Mouse (Mus musculus): ENCODE results near the gene Gm10570. TPM values are rescaled to one million over a fixed set of nuclear protein-coding genes. Genes with fewer than 3 reads are reported as not detected.
A peak's percentile ranks its signal among the peaks of the same experiment; 100 is the strongest.

Gm10570 gene
- total RNA-seq (2014; rRNA removed) (4.5 and 6.8 TPM in 2 replicates), polyA plus RNA-seq (2015; fragmentation: Nextera tagmentation; extraction: Ambion mirVana) (1.3 and 1.7 TPM in 2 replicates)

GRCm38 (mm10) chr4:130308231-130309081 lies at the start of gene Gm10570, which contains the start of gene Fabp3:
Gene Gm10570, minus strand, starts transcription at chr4:130308674.
Gene Fabp3, plus strand, starts transcription at chr4:130308595.
- Histone ChIP-seq H3K27ac (peak within 1 kb of the TSS; percentile 83), H3K4me2 (ENCODE audit: low read depth, low read length) (peak within 1 kb of the TSS; percentile 93), H3K4me1 (ENCODE audit: insufficient read depth, low read length) (peaks cover 14% of the 10 kb centered on the region; the same call in 1 of the 2 replicates), H3K4me3 (ENCODE audit: low read length) (peak within 1 kb of the TSS; percentile 56), H3K9me3 (ENCODE audit: low read length) (no peaks in the 10 kb centered on the region), H3K27me3 (ENCODE audit: insufficient read depth, low read length) (no peaks in the 10 kb centered on the region), H3K9ac (replicated peaks; ENCODE audit: low read length) (peak within 1 kb of the TSS; percentile 67), H3K36me3 (ENCODE audit: insufficient read depth, low read length) (no peaks in the 10 kb centered on the region)
- no peak for TF ChIP-seq CTCF (IDR thresholded peaks at IDR 0.05; ENCODE audit: low read depth)
- under 1% methylated on average over 52 of the region's 52 CpGs for WGBS
- DNase-seq (ENCODE audit: low spot score) (peak; percentile 85), ATAC-seq (peak; percentile 86)

- TF ChIP-seq CTCF (IDR thresholded peaks at IDR 0.05; ENCODE audit: low read depth), result no peak
- no peak overlapping the region for H3K9ac ChIP-seq (replicated peaks; ENCODE audit: low read length)
Observed at GRCm38 (mm10) chr4:130357946-130358345, 49.5 kb upstream of the Gm10570 start.

GRCm38 (mm10) chr4:130352588-130352987 lies 44.1 kb upstream of the Gm10570 start:
- H3K9me3 ChIP-seq (ENCODE audit: low read length), result no peaks in the 10 kb centered on the region
- 93% methylated on average over 7 of the region's 7 CpGs for WGBS
- no peak overlapping the region for H3K9ac ChIP-seq (replicated peaks; ENCODE audit: low read length)
- no peaks in the 10 kb centered on the region for H3K4me1 ChIP-seq (ENCODE audit: insufficient read depth, low read length)
- H3K4me3 ChIP-seq (ENCODE audit: low read length), result no peak overlapping the region
- H3K27ac ChIP-seq, result no peak overlapping the region
- no peak for TF ChIP-seq CTCF (IDR thresholded peaks at IDR 0.05; ENCODE audit: low read depth)
- peaks cover 37% of the 10 kb centered on the region for H3K36me3 ChIP-seq (ENCODE audit: insufficient read depth, low read length)
- no peaks in the 10 kb centered on the region for H3K27me3 ChIP-seq (ENCODE audit: insufficient read depth, low read length)
- ATAC-seq (no peak), DNase-seq (ENCODE audit: low spot score) (no peak)
- H3K4me2 ChIP-seq (ENCODE audit: low read depth, low read length), result no peak overlapping the region

More at GRCm38 (mm10) chr4:130357946-130358345, 49.5 kb upstream of the Gm10570 start:
- Histone ChIP-seq H3K36me3 (ENCODE audit: insufficient read depth, low read length) (0 out of 2 replicates have a peak, but pooled peaks cover 6% of the 10 kb centered on the region), H3K27ac (no peak overlapping the region), H3K4me3 (ENCODE audit: low read length) (no peak overlapping the region), H3K27me3 (ENCODE audit: insufficient read depth, low read length) (no peaks in the 10 kb centered on the region), H3K9me3 (ENCODE audit: low read length) (no peaks in the 10 kb centered on the region), H3K4me1 (ENCODE audit: insufficient read depth, low read length) (peaks cover 17% of the 10 kb centered on the region; the same call in 1 of the 2 replicates), H3K4me2 (ENCODE audit: low read depth, low read length) (no peak overlapping the region)
- DNase-seq (ENCODE audit: low spot score) (no peak), ATAC-seq (no peak)

GRCm38 (mm10) chr4:130350690-130351422 lies 42.4 kb upstream of the Gm10570 start:
- peaks cover 42% of the 10 kb centered on the region for H3K36me3 ChIP-seq (ENCODE audit: insufficient read depth, low read length)
- H3K27me3 ChIP-seq (ENCODE audit: insufficient read depth, low read length), result no peaks in the 10 kb centered on the region
- no peak overlapping the region for H3K4me2 ChIP-seq (ENCODE audit: low read depth, low read length)
- H3K9me3 ChIP-seq (ENCODE audit: low read length), result no peaks in the 10 kb centered on the region
- TF ChIP-seq CTCF (IDR thresholded peaks at IDR 0.05; ENCODE audit: low read depth), result peak; percentile 37; the same call in 1 of the 2 replicates
- no peak overlapping the region for H3K27ac ChIP-seq
- ATAC-seq (peak; percentile 32; the same call in 1 of the 2 replicates), DNase-seq (ENCODE audit: low spot score) (peak; percentile 48)
- no peaks in the 10 kb centered on the region for H3K4me1 ChIP-seq (ENCODE audit: insufficient read depth, low read length)
- H3K9ac ChIP-seq (replicated peaks; ENCODE audit: low read length), result no peak overlapping the region
- 80% methylated on average over 16 of the region's 16 CpGs for WGBS
- H3K4me3 ChIP-seq (ENCODE audit: low read length), result no peak overlapping the region

GRCm38 (mm10) chr4:130349666-130350065 lies 41.2 kb upstream of the Gm10570 start:
- ATAC-seq, result no peak

GRCm38 (mm10) chr4:130341691-130342090 lies 33.2 kb upstream of the Gm10570 start:
- no peaks in the 10 kb centered on the region for H3K27me3 ChIP-seq (ENCODE audit: insufficient read depth, low read length)
- peak; percentile 84 for TF ChIP-seq CTCF (IDR thresholded peaks at IDR 0.05; ENCODE audit: low read depth)
- H3K4me2 ChIP-seq (ENCODE audit: low read depth, low read length), result no peak overlapping the region
- H3K4me3 ChIP-seq (ENCODE audit: low read length), result no peak overlapping the region
- H3K36me3 ChIP-seq (ENCODE audit: insufficient read depth, low read length), result peaks cover 25% of the 10 kb centered on the region; the same call in 1 of the 2 replicates
- H3K27ac ChIP-seq, result no peak overlapping the region
- no peaks in the 10 kb centered on the region for H3K4me1 ChIP-seq (ENCODE audit: insufficient read depth, low read length)
- ATAC-seq (0 out of 2 replicates have a peak, but pooled peaks have one; percentile 43), DNase-seq (ENCODE audit: low spot score) (peak; percentile 78)
- WGBS, result 25% methylated on average over 4 of the region's 4 CpGs
- no peak overlapping the region for H3K9ac ChIP-seq (replicated peaks; ENCODE audit: low read length)
- no peaks in the 10 kb centered on the region for H3K9me3 ChIP-seq (ENCODE audit: low read length)

More at GRCm38 (mm10) chr4:130349666-130350065, 41.2 kb upstream of the Gm10570 start:
- TF ChIP-seq CTCF (IDR thresholded peaks at IDR 0.05; ENCODE audit: low read depth), result peak; percentile 43
- peak; percentile 9 for DNase-seq (ENCODE audit: low spot score)
- 97% methylated on average over 6 of the region's 6 CpGs for WGBS
- no peak overlapping the region for H3K9ac ChIP-seq (replicated peaks; ENCODE audit: low read length)
- H3K27me3 ChIP-seq (ENCODE audit: insufficient read depth, low read length), result no peaks in the 10 kb centered on the region
- H3K4me2 ChIP-seq (ENCODE audit: low read depth, low read length), result no peak overlapping the region
- H3K36me3 ChIP-seq (ENCODE audit: insufficient read depth, low read length), result peaks cover 48% of the 10 kb centered on the region
- H3K4me3 ChIP-seq (ENCODE audit: low read length), result no peak overlapping the region
- no peaks in the 10 kb centered on the region for H3K4me1 ChIP-seq (ENCODE audit: insufficient read depth, low read length)
- H3K27ac ChIP-seq, result no peak overlapping the region
- H3K9me3 ChIP-seq (ENCODE audit: low read length), result no peaks in the 10 kb centered on the region
